10 mouse cellular contexts compared by ENCODE assay signal in the genomic region with DNA sequence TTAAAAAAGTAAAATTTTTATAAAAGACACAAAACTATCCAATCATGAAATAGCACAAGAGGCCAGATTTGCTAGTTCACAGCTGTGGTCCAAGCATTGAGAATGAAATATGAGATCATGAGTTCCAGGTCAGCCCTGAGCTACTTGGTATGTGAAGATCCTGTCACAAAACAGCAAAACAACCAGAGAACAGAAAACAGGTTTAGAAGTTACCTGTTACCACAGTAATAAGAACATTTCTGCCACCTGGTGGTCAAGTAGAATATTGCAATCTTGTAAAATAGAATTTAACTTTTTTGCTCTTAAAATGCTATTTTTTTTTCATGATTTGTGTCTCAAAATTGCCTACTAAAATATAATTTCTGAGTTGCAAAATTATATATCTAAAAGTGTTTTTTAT.
DNase-seq lines count a peak whose midpoint lies in the region; ATAC-seq lines count a peak whose summit lies in the region.
"Had no signal": no experiment of that assay in that cellular context is flagged by ENCODE, and none has a peak within 500 bp of the region (broad histone marks: within the 10 kb centered on the region; RNA-seq: fewer than 3 reads in every experiment).

No protein-coding gene starts in this region.

- no peaks in the 10 kb centered on the region for H3K9me3 ChIP-seq in hindbrain, embryonic 14.5 days (ENCODE audit: control insufficient read depth, low read length)
- no peaks in the 10 kb centered on the region for H3K9me3 ChIP-seq in hindbrain, embryonic 12.5 days (replicated peaks)
- H3K9me3 ChIP-seq: heart, embryonic 13.5 days; limb, embryonic 13.5 days had no signal

- H3K4me2 ChIP-seq in hindbrain, embryonic 14.5 days (replicated peaks), result no peak overlapping the region
- no peak overlapping the region for H3K4me2 ChIP-seq in hindbrain, embryonic 12.5 days (replicated peaks)
- H3K4me2 ChIP-seq: heart, embryonic 13.5 days; limb, embryonic 13.5 days had no signal

- peak; percentile 82 for DNase-seq in hindbrain, embryonic 14.5 days (ENCODE audit: low spot score)
- peak; percentile 60 for DNase-seq in 416B (ENCODE audit: low read depth)
- DNase-seq in R1 (ENCODE audit: low read depth, low spot score), result peak; percentile 57
- DNase-seq in forelimb bud, embryonic 11.5 days (ENCODE audit: low read depth, low spot score), result peak; percentile 61
- DNase-seq in adrenal gland, adult 2 months, result no peak
- DNase-seq in gastrocnemius, postnatal 25 days, result no peak
- no peak for DNase-seq in spleen, postnatal 14 days (ENCODE audit: low spot score in 2 of 2)

- no peak overlapping the region for H3K9ac ChIP-seq in hindbrain, embryonic 14.5 days
- no peak overlapping the region for H3K9ac ChIP-seq in hindbrain, embryonic 12.5 days
- H3K9ac ChIP-seq: heart, embryonic 13.5 days; limb, embryonic 13.5 days had no signal

- H3K4me1 ChIP-seq in hindbrain, embryonic 14.5 days (replicated peaks; ENCODE audit: control insufficient read depth, insufficient read depth, low read length), result no peaks in the 10 kb centered on the region
- no peaks in the 10 kb centered on the region for H3K4me1 ChIP-seq in hindbrain, embryonic 12.5 days
- H3K4me1 ChIP-seq: heart, embryonic 13.5 days had no signal

- H3K4me3 ChIP-seq in hindbrain, embryonic 14.5 days (replicated peaks; ENCODE audit: low read length), result no peak overlapping the region
- no peak overlapping the region for H3K4me3 ChIP-seq in hindbrain, embryonic 12.5 days
- H3K4me3 ChIP-seq: heart, embryonic 13.5 days; limb, embryonic 13.5 days had no signal

- no peak overlapping the region for H3K27ac ChIP-seq in hindbrain, embryonic 14.5 days
- no peak overlapping the region for H3K27ac ChIP-seq in hindbrain, embryonic 12.5 days
- H3K27ac ChIP-seq: heart, embryonic 13.5 days; limb, embryonic 13.5 days had no signal

- H3K36me3 ChIP-seq in hindbrain, embryonic 14.5 days (replicated peaks; ENCODE audit: control insufficient read depth, insufficient read depth), result no peaks in the 10 kb centered on the region
- no peaks in the 10 kb centered on the region for H3K36me3 ChIP-seq in hindbrain, embryonic 12.5 days
- H3K36me3 ChIP-seq: heart, embryonic 13.5 days; limb, embryonic 13.5 days had no signal

- H3K27me3 ChIP-seq in hindbrain, embryonic 14.5 days (ENCODE audit: control insufficient read depth, insufficient read depth, low read length), result no peaks in the 10 kb centered on the region
- H3K27me3 ChIP-seq in hindbrain, embryonic 12.5 days, result no peaks in the 10 kb centered on the region
- H3K27me3 ChIP-seq: heart, embryonic 13.5 days; limb, embryonic 13.5 days had no signal

- no peak for ATAC-seq in hindbrain, embryonic 14.5 days (ENCODE audit: low FRiP score)
- ATAC-seq in hindbrain, embryonic 12.5 days (ENCODE audit: low FRiP score), result no peak

Comparison
In these comparisons a context has a peak if more than half of its experiments do, and no peak if none do; other contexts are left out.
1. DNase-seq: peak in hindbrain, embryonic 14.5 days (single experiment), 416B (single experiment), R1 (single experiment) and forelimb bud, embryonic 11.5 days (single experiment); none in adrenal gland, adult 2 months (single experiment), gastrocnemius, postnatal 25 days (single experiment) and spleen, postnatal 14 days (0 of 2).